Mouse (Mus musculus) heart, embryonic 14.5 days (tissue): Measurements from ENCODE around the gene Slc35d3. TPM values are rescaled to one million over a fixed set of nuclear protein-coding genes. Genes with fewer than 3 reads are reported as not detected.

Experiments
- ATAC-seq: fragments of 200-750 bp; cut with Nextera tagmentation; 2 replicates; pipeline ENCODE4 v1.8.0; 2017; ENCODE audit warnings: low read depth, moderate TSS enrichment; ENCODE audit not compliant: insufficient number of reproducible peaks, insufficient read depth, low FRiP score
- H3K27ac ChIP-seq, 2 experiments: fragments of 200-500 bp in 1 of 2; fragments of 300-500 bp in 1 of 2; sonication (generic) in 1 of 2; replicated peaks in 1 of 2; 2 replicates each; pipeline ENCODE4 v1.5.1; 2012 to 2014; ENCODE audit warnings: low read depth in 2 of 2, low read length in 2 of 2, control low read depth in 1 of 2, mild to moderate bottlenecking in 1 of 2, mixed read lengths in 1 of 2; ENCODE audit not compliant: control insufficient read depth in 1 of 2, insufficient read depth in 1 of 2
- H3K27me3 ChIP-seq: fragments of 300-500 bp; sonication (generic); 2 replicates; pipeline ENCODE4 v1.6.1; 2014; ENCODE audit warnings: mild to moderate bottlenecking, low read length, control low read depth; ENCODE audit not compliant: control insufficient read depth, insufficient read depth
- H3K36me3 ChIP-seq: fragments of 300-500 bp; sonication (generic); 2 replicates; pipeline ENCODE4 v1.6.1; 2014; ENCODE audit warnings: mild to moderate bottlenecking, control low read depth, low read length, mixed read lengths; ENCODE audit not compliant: control insufficient read depth, insufficient read depth
- H3K4me1 ChIP-seq, 2 experiments: fragments of 200-500 bp in 1 of 2; fragments of 300-500 bp in 1 of 2; sonication (generic) in 1 of 2; 2 replicates each; pipeline ENCODE4 v1.6.1; 2012 to 2014; ENCODE audit warnings: low read length in 2 of 2, control low read depth in 1 of 2, mixed read lengths in 1 of 2; ENCODE audit not compliant: control insufficient read depth in 2 of 2, insufficient read depth in 2 of 2
- H3K4me2 ChIP-seq: fragments of 300-500 bp; sonication (generic); 2 replicates; pipeline ENCODE4 v1.6.1; 2014; ENCODE audit warnings: mild to moderate bottlenecking, low read length
- H3K4me3 ChIP-seq, 2 experiments: fragments of 200-500 bp in 1 of 2; fragments of 300-500 bp in 1 of 2; sonication (generic) in 1 of 2; 2 replicates each; pipeline ENCODE4 v1.5.1; 2012 to 2014; ENCODE audit warnings: low read length in 2 of 2, mild to moderate bottlenecking in 2 of 2, control low read depth in 1 of 2, low read depth in 1 of 2, moderate library complexity in 1 of 2; ENCODE audit not compliant: control insufficient read depth in 1 of 2, insufficient read depth in 1 of 2
- H3K9ac ChIP-seq: fragments of 300-500 bp; sonication (generic); 2 replicates; pipeline ENCODE4 v1.6.1; 2014; ENCODE audit warnings: mild to moderate bottlenecking, low read length
- H3K9me3 ChIP-seq: fragments of 300-500 bp; sonication (generic); 2 replicates; pipeline ENCODE4 v1.6.1; 2016; ENCODE audit warnings: low read length, control low read depth; ENCODE audit not compliant: control insufficient read depth
- WGBS: fragments of 180-500 bp; shearing (Covaris S2); extraction: QIAGEN DNeasy Blood & Tissue Kit; methylation state at CpG from one replicate; pipeline ENCODE4 v1.1.7; 2014; 5-methylcytosine and 5-hydroxymethylcytosine counted together
- polyA plus RNA-seq: library from polyadenylated mRNA; unstranded; fragments of >200 nt; fragmentation: Nextera tagmentation; extraction: Ambion mirVana; gene quantifications from 2 replicates; pipeline ENCODE4 v1.2.1, GENCODE M21; 2014

Slc35d3 gene
- polyA plus RNA-seq, 1 experiment from 2014 or later: 0.77 TPM

GRCm38 (mm10) chr10:19852776-19853175 is 1.5 kb upstream of the Slc35d3 start:
- no peak for ATAC-seq
- Histone ChIP-seq H3K36me3 (no peaks in the 10 kb centered on the region), H3K27me3 (peaks cover 58% of the 10 kb centered on the region), H3K27ac (no peak overlapping the region), H3K4me1 (peaks cover 7 to 21% of the 10 kb centered on the region in 2 experiments; a peak in 2 of 4 replicates), H3K9ac (no peak overlapping the region), H3K4me3 (no peak overlapping the region), H3K4me2 (no peak overlapping the region), H3K9me3 (no peaks in the 10 kb centered on the region)
- WGBS: 33% methylated on average over 6 of the region's 6 CpGs

- H3K4me3 ChIP-seq: peak overlapping the region; percentile 51 to 62
- peaks cover 7 to 21% of the 10 kb centered on the region in 2 experiments; a peak in 2 of 4 replicates for H3K4me1 ChIP-seq
- H3K9me3 ChIP-seq: no peaks in the 10 kb centered on the region
- under 1% methylated on average over 36 of the region's 36 CpGs for WGBS
- no peaks in the 10 kb centered on the region for H3K36me3 ChIP-seq
- peak overlapping the region; percentile 99 for H3K4me2 ChIP-seq
- peak overlapping the region; percentile 65 for H3K9ac ChIP-seq
- H3K27ac ChIP-seq: no peak overlapping the region
- ATAC-seq: peak; percentile 37; the same call in 1 of the 2 replicates
- peaks cover 58% of the 10 kb centered on the region for H3K27me3 ChIP-seq
These were observed 688 bp downstream of the Slc35d3 start for GRCm38 (mm10) chr10:19850544-19850997.

GRCm38 (mm10) chr10:19849771-19850365 is 1.4 kb downstream of the Slc35d3 start:
- Histone ChIP-seq H3K9ac (peak overlapping the region; percentile 65), H3K36me3 (no peaks in the 10 kb centered on the region), H3K27me3 (peaks cover 58% of the 10 kb centered on the region), H3K4me1 (peaks cover 7 to 21% of the 10 kb centered on the region in 2 experiments; a peak in 2 of 4 replicates), H3K4me2 (peak overlapping the region; percentile 99), H3K9me3 (no peaks in the 10 kb centered on the region), H3K27ac (no peak overlapping the region), H3K4me3 (peak overlapping the region; percentile 41 to 62)
- ATAC-seq: peak; percentile 43; the same call in 1 of the 2 replicates
- 1% methylated on average over 30 of the region's 32 CpGs for WGBS

GRCm38 (mm10) chr10:19848928-19849770 is 2.1 kb downstream of the Slc35d3 start:
- no peak for ATAC-seq
- Histone ChIP-seq H3K9ac (peak overlapping the region; percentile 65), H3K4me3 (peak overlapping the region; percentile 41 to 62), H3K36me3 (no peaks in the 10 kb centered on the region), H3K27me3 (peaks cover 53% of the 10 kb centered on the region), H3K4me2 (peak overlapping the region; percentile 99), H3K9me3 (no peaks in the 10 kb centered on the region), H3K4me1 (peaks cover 7 to 21% of the 10 kb centered on the region in 2 experiments; a peak in 2 of 4 replicates), H3K27ac (no peak overlapping the region)
- 6% methylated on average over 44 of the region's 44 CpGs for WGBS

- H3K4me3 ChIP-seq: no peak overlapping the region
- H3K4me1 ChIP-seq: no peaks in the 10 kb centered on the region
- no peaks in the 10 kb centered on the region; the same call in 1 of the 2 replicates for H3K27me3 ChIP-seq
- ATAC-seq: no peak
- no peaks in the 10 kb centered on the region for H3K9me3 ChIP-seq
- H3K27ac ChIP-seq: no peak overlapping the region
- H3K9ac ChIP-seq: no peak overlapping the region
- no peaks in the 10 kb centered on the region for H3K36me3 ChIP-seq
- no peak overlapping the region for H3K4me2 ChIP-seq
- WGBS: 85% methylated on average over 5 of the region's 5 CpGs
These were observed 11.4 kb downstream of the Slc35d3 start for GRCm38 (mm10) chr10:19839836-19840235.

- Histone ChIP-seq H3K4me3 (no peak overlapping the region), H3K9ac (no peak overlapping the region), H3K27me3 (no peaks in the 10 kb centered on the region), H3K27ac (no peak overlapping the region), H3K4me2 (no peak overlapping the region), H3K36me3 (no peaks in the 10 kb centered on the region), H3K4me1 (no peaks in the 10 kb centered on the region), H3K9me3 (no peaks in the 10 kb centered on the region)
- WGBS: 81% methylated on average over 8 of the region's 8 CpGs
- ATAC-seq: no peak
These were observed 15.2 kb downstream of the Slc35d3 start for GRCm38 (mm10) chr10:19835887-19836710.

- H3K9me3 ChIP-seq: no peaks in the 10 kb centered on the region
- H3K4me1 ChIP-seq: no peaks in the 10 kb centered on the region
- no peak overlapping the region for H3K27ac ChIP-seq
- no peak for ATAC-seq
- 94% methylated on average over 6 of the region's 6 CpGs for WGBS
- H3K4me3 ChIP-seq: no peak overlapping the region
- H3K36me3 ChIP-seq: no peaks in the 10 kb centered on the region
- no peak overlapping the region for H3K9ac ChIP-seq
- no peaks in the 10 kb centered on the region for H3K27me3 ChIP-seq
- no peak overlapping the region for H3K4me2 ChIP-seq
These were observed 17.0 kb downstream of the Slc35d3 start for GRCm38 (mm10) chr10:19834222-19834621.
